Mouse (Mus musculus) adrenal gland, adult 2 months (tissue): ENCODE results near the gene Mtrex. TPM values are rescaled to one million over a fixed set of nuclear protein-coding genes. Genes with fewer than 3 reads are reported as not detected.
A peak's percentile ranks its signal among the peaks of the same experiment; 100 is the strongest.

Experiments used
- DNase-seq: peaks from one replicate; pipeline ENCODE4 v3.0.0; 2021
- polyA plus RNA-seq: library from polyadenylated mRNA; depleted of rRNA; stranded (reverse); fragments of >200 nt; gene quantifications from 2 replicates; pipeline ENCODE4 v1.2.3, GENCODE M21; 2012
- total RNA-seq, 2 experiments: library from RNA; stranded (reverse); gene quantifications; 2 replicates each; pipeline ENCODE4 v1.2.3; 2021

The Mtrex gene
- total and polyA plus RNA-seq, 3 experiments = 1.3 to 46.2 (median 41.2) TPM

GRCm38 (mm10) chr13:112870039-112870690 lies 57.0 kb downstream of the Mtrex start:
- DNase-seq = no peak

- no peak for DNase-seq
Measured at GRCm38 (mm10) chr13:112867381-112867780, 59.8 kb downstream of the Mtrex start.

- no peak for DNase-seq
Measured at GRCm38 (mm10) chr13:112866782-112867181, 60.4 kb downstream of the Mtrex start.

- no peak for DNase-seq
Measured at GRCm38 (mm10) chr13:112862978-112863677, 64.1 kb downstream of the Mtrex start.

GRCm38 (mm10) chr13:112862342-112862741 lies 64.9 kb downstream of the Mtrex start:
- no peak for DNase-seq

GRCm38 (mm10) chr13:112861825-112862306 lies 65.3 kb downstream of the Mtrex start:
- peak; percentile 90 for DNase-seq

- no peak for DNase-seq
Measured at GRCm38 (mm10) chr13:112860911-112861310, 66.3 kb downstream of the Mtrex start.

GRCm38 (mm10) chr13:112860370-112860769 lies 66.8 kb downstream of the Mtrex start:
- no peak for DNase-seq

GRCm38 (mm10) chr13:112859574-112860134 lies 67.5 kb downstream of the Mtrex start:
- no peak for DNase-seq

- no peak for DNase-seq
Measured at GRCm38 (mm10) chr13:112857921-112858320, 69.3 kb downstream of the Mtrex start.

GRCm38 (mm10) chr13:112854402-112854801 lies 72.8 kb downstream of the Mtrex start:
- DNase-seq = no peak

GRCm38 (mm10) chr13:112853710-112854316 lies 73.4 kb downstream of the Mtrex start:
- no peak for DNase-seq

- no peak for DNase-seq
Measured at GRCm38 (mm10) chr13:112845931-112846330, 81.3 kb downstream of the Mtrex start.

- no peak for DNase-seq
Measured at GRCm38 (mm10) chr13:112840241-112841087, 86.7 kb downstream of the Mtrex start.

- no peak for DNase-seq
Measured at GRCm38 (mm10) chr13:112838562-112839232, 88.5 kb downstream of the Mtrex start.

- no peak for DNase-seq
Measured at GRCm38 (mm10) chr13:112837621-112838155, 89.5 kb downstream of the Mtrex start.

GRCm38 (mm10) chr13:112836951-112837350 lies 90.2 kb downstream of the Mtrex start:
- DNase-seq = peak; percentile 46

- no peak for DNase-seq
Measured at GRCm38 (mm10) chr13:112835113-112835512, 92.1 kb downstream of the Mtrex start.

- no peak for DNase-seq
Measured at GRCm38 (mm10) chr13:112833895-112834263, 93.3 kb downstream of the Mtrex start.

GRCm38 (mm10) chr13:112833253-112833894 lies 93.8 kb downstream of the Mtrex start:
- DNase-seq = no peak
